Mouse (Mus musculus) small intestine, adult 2 months (tissue): ENCODE data around the gene Camkv.

ENCODE experiments used
- CTCF ChIP-seq: fragments of 200-500 bp; IDR thresholded peaks from 2 replicates; pipeline ENCODE4 v1.5.1; 2012; ENCODE audit warnings: low read depth, mild to moderate bottlenecking, control low read depth, inconsistent platforms, low read length, moderate library complexity, mixed read lengths; ENCODE audit not compliant: insufficient replicate concordance, insufficient read length; ENCODE audit errors: extremely low read depth
- POLR2A ChIP-seq: fragments of 200-500 bp; IDR thresholded peaks from 2 replicates; pipeline ENCODE4 v1.6.1; 2012; ENCODE audit warnings: low read depth, mild to moderate bottlenecking, control low read depth, inconsistent platforms, low read length, moderate library complexity

- TF ChIP-seq POLR2A = no peak
- no peak for TF ChIP-seq CTCF
These were observed 60.6 kb downstream of the Camkv start, which contains the start of gene Gm20662 for GRCm38 (mm10) chr9:107996049-107996448.
